Mouse (Mus musculus) adipose tissue, adult 10 weeks (tissue): Measurements from ENCODE around the gene Dtd2. TPM values are rescaled to one million over a fixed set of nuclear protein-coding genes. Genes with fewer than 3 reads are reported as not detected.

Source experiments
- polyA plus RNA-seq: library from polyadenylated mRNA; stranded (reverse); fragments of 350-450 nt; fragmentation: Illumina TruSeq; extraction: RNeasy Lipid Tissue Mini Kit (QIAGEN cat#74804); gene quantifications from one replicate; pipeline ENCODE4 v1.2.3, GENCODE M21; 2014; ENCODE audit warnings: low read depth, low replicate concordance

Dtd2 gene
- polyA plus RNA-seq = 12.4 TPM

GRCm38 (mm10) chr12:52005877-52006632, at the start of gene Dtd2:
Dtd2 (minus strand) TSS chr12:52006501.

DNA sequence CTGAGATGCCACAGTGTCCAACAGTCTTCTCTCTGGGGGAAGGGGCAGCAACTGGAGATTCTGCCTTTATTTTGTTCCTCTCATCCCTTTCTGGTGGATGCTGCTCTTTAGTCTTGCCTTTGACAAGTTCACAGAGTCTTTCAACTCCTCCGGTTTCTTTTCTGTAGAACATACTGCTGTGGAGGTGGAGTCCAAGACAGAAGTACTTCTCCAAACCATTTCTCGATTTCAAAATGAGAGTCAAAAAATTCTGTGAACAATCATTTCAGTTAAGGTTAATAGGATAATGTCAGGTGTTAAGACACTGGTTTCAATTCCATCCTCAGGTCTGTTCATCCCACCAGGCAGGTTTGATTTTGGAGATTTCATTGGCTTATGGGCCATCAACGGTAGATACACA, 21.7 kb upstream of the Dtd2 start, which contains the start of gene Gpr33:
Gpr33 (minus strand) TSS at position 101 of the 400 bp plus-strand sequence.

GRCm38 (mm10) chr12:51971070-51971664, 35.1 kb downstream of the Dtd2 start, which contains the start of gene Heatr5a:
Heatr5a (minus strand) TSS chr12:51971321.

Other genes starting within 250 kb of the Dtd2 start
- gene Hectd1, start 177.0 kb downstream of the Dtd2 start, polyA plus RNA-seq = 37.3 TPM
- gene Heatr5a, start 35.2 kb downstream of the Dtd2 start, polyA plus RNA-seq = 11.1 TPM
- 0.30 TPM for gene Gpr33, start 21.6 kb upstream of the Dtd2 start, polyA plus RNA-seq
- gene Nubpl, start 91.2 kb upstream of the Dtd2 start, polyA plus RNA-seq = 8.0 TPM